In genomic region chr6:97311599-97312544, GRCm38 (mm10) we compare ENCODE assay signal across 8 mouse cellular contexts. TPM values are rescaled to one million over a fixed set of nuclear protein-coding genes. Genes with fewer than 3 reads are reported as not detected.
A peak's percentile ranks its signal among the peaks of the same experiment; 100 is the strongest.
DNase-seq lines count a peak whose midpoint lies in the region; ATAC-seq and TF ChIP-seq lines count a peak whose summit lies in the region.

No protein-coding gene starts in this region.

- peak; percentile 69 for ATAC-seq in intestine, postnatal 0 days
- no peak for ATAC-seq in neural tube, embryonic 14.5 days (ENCODE audit: low read depth)
- no peak for ATAC-seq in erythroid progenitor cell, adult 5-6 weeks (replicated peaks; ENCODE audit: low FRiP score, poor library complexity, severe bottlenecking)

- peak overlapping the region; percentile 44 for H3K4me3 ChIP-seq in cortical plate, adult 2 months (ENCODE audit: insufficient read depth, low read length)
- peak overlapping the region; percentile 51 for H3K4me3 ChIP-seq in intestine, postnatal 0 days (ENCODE audit: low read depth, low read length)
- peak overlapping the region; percentile 56 for H3K4me3 ChIP-seq in lung, adult 2 months (replicated peaks; ENCODE audit: extremely low read depth, low read depth, low read length)
- H3K4me3 ChIP-seq in neural tube, embryonic 14.5 days (ENCODE audit: low read depth, low read length): peak overlapping the region; percentile 16; the same call in 1 of the 2 replicates

- WGBS in intestine, postnatal 0 days: 1% methylated on average over 33 of the region's 33 CpGs
- 7% methylated on average over 33 of the region's 33 CpGs for WGBS in lung, adult 2 months
- WGBS in neural tube, embryonic 14.5 days: 7% methylated on average over 33 of the region's 33 CpGs

- no peak overlapping the region for H3K27ac ChIP-seq in cortical plate, adult 2 months (ENCODE audit: insufficient read depth, low read length)
- H3K27ac ChIP-seq in intestine, postnatal 0 days (ENCODE audit: low read depth, low read length): peak overlapping the region; percentile 86
- no peak overlapping the region for H3K27ac ChIP-seq in neural tube, embryonic 14.5 days (ENCODE audit: low read depth, low read length)

- DNase-seq in cerebellum, postnatal 10 days: peak; percentile 30 to 34
- no peak for DNase-seq in cerebellum, postnatal 36 days
- DNase-seq in heart, adult 18-20 months: peak; percentile 72 to 76
- DNase-seq in lung, adult 2 months: peak; percentile 65

- no peaks in the 10 kb centered on the region for H3K27me3 ChIP-seq in intestine, postnatal 0 days (replicated peaks; ENCODE audit: control insufficient read depth, insufficient read depth, low read length)
- no peaks in the 10 kb centered on the region for H3K27me3 ChIP-seq in neural tube, embryonic 14.5 days (ENCODE audit: control insufficient read depth, insufficient read depth, low read length)

- H3K4me2 ChIP-seq in intestine, postnatal 0 days (replicated peaks; ENCODE audit: low read depth): peak overlapping the region; percentile 76
- peak overlapping the region; percentile 44 for H3K4me2 ChIP-seq in neural tube, embryonic 14.5 days (ENCODE audit: low read depth, low read length)

- TF ChIP-seq POLR2A in cortical plate, adult 2 months (IDR thresholded peaks at IDR 0.05; ENCODE audit: extremely low read depth, insufficient read depth, low read length): no peak
- TF ChIP-seq POLR2A in lung, adult 2 months (IDR thresholded peaks at IDR 0.05; ENCODE audit: borderline replicate concordance, extremely low read depth, low read depth, low read length): peak; percentile 34; the same call in 1 of the 2 replicates

- peak overlapping the region; percentile 67 for H3K9ac ChIP-seq in intestine, postnatal 0 days (ENCODE audit: low read depth, low read length)
- H3K9ac ChIP-seq in neural tube, embryonic 14.5 days (replicated peaks; ENCODE audit: low read depth, low read length): 0 out of 2 replicates have a peak overlapping the region, but pooled peaks have one; percentile 25

- no peaks in the 10 kb centered on the region for H3K4me1 ChIP-seq in cortical plate, adult 2 months (ENCODE audit: control insufficient read depth, insufficient read depth, low read length)
- no peaks in the 10 kb centered on the region; the same call in 1 of the 2 replicates for H3K4me1 ChIP-seq in intestine, postnatal 0 days (replicated peaks; ENCODE audit: control insufficient read depth, insufficient read depth, low read length)
- H3K4me1 ChIP-seq in lung, adult 2 months (ENCODE audit: control insufficient read depth, insufficient read depth, low read length): peaks cover 4% of the 10 kb centered on the region; the same call in 1 of the 2 replicates
- peaks cover 4% of the 10 kb centered on the region; the same call in 1 of the 2 replicates for H3K4me1 ChIP-seq in neural tube, embryonic 14.5 days (ENCODE audit: control insufficient read depth, insufficient read depth, low read length)

- no peaks in the 10 kb centered on the region for H3K9me3 ChIP-seq in intestine, postnatal 0 days (ENCODE audit: control insufficient read depth)
- no peaks in the 10 kb centered on the region for H3K9me3 ChIP-seq in neural tube, embryonic 14.5 days (ENCODE audit: control insufficient read depth, low read length)

- no peak for TF ChIP-seq CTCF in cortical plate, adult 2 months (IDR thresholded peaks at IDR 0.05; ENCODE audit: extremely low read depth, insufficient read depth, low read length)
- TF ChIP-seq CTCF in intestine, postnatal 0 days (IDR thresholded peaks at IDR 0.05; ENCODE audit: low read depth): no peak
- no peak for TF ChIP-seq CTCF in lung, adult 2 months (IDR thresholded peaks at IDR 0.05; ENCODE audit: insufficient read depth, low read length)

- peaks cover 5% of the 10 kb centered on the region for H3K36me3 ChIP-seq in intestine, postnatal 0 days (ENCODE audit: control insufficient read depth, insufficient read depth)
- H3K36me3 ChIP-seq in neural tube, embryonic 14.5 days (ENCODE audit: control insufficient read depth, insufficient read depth, low read length): no peaks in the 10 kb centered on the region; the same call in 1 of the 2 replicates

RNA-seq across cellular contexts. Expression of gene Lmod3, which starts 59.3 kb away (rescaled TPM):
- polyA plus RNA-seq in cortical plate, adult 2 months (2012; rRNA removed): 0.04 and 0.10 TPM in 2 replicates
- 10 to 100 TPM; 58.1 to 67.1 TPM for total RNA-seq in heart, adult 18-20 months (2021)
- 0.08 and 0.13 TPM in 2 replicates for polyA plus RNA-seq in intestine, postnatal 0 days (2015; fragmentation: Nextera tagmentation; extraction: Ambion mirVana)
- polyA plus RNA-seq in lung, adult 2 months (2012; rRNA removed): 0.22 and 2.0 TPM in 2 replicates
- 0.09 TPM in 1 of 2 replicates, not detected in the other for polyA plus RNA-seq in neural tube, embryonic 14.5 days (2014; fragmentation: Nextera tagmentation; extraction: Ambion mirVana)
- total RNA-seq in erythroid progenitor cell, adult 5-6 weeks (2015; ENCODE audit: low replicate concordance): not detected in 2 replicates
- total RNA-seq in erythroid progenitor cell, adult 5-6 weeks (2017; ENCODE audit: low replicate concordance): not detected in 2 replicates

Comparison
In these comparisons a context has a peak if more than half of its experiments do, and no peak if none do; other contexts are left out.
1. DNase-seq: peak in cerebellum, postnatal 10 days (2 of 2), heart, adult 18-20 months (2 of 2) and lung, adult 2 months (single experiment); none in cerebellum, postnatal 36 days (0 of 2).
2. Peak in every context shown above with its lines, with median percentiles within 50 percentile points of each other: H3K4me3 ChIP-seq.